Mouse (Mus musculus): ENCODE measurements around the gene E2f8. TPM values are rescaled to one million over a fixed set of nuclear protein-coding genes. Genes with fewer than 3 reads are reported as not detected.

E2f8 gene
- polyA plus RNA-seq, 1 experiment from 2014 or later: 18.6 TPM

GRCm38 (mm10) chr7:48834989-48835626 lies 46.3 kb downstream of the E2f8 start:
- Histone ChIP-seq H3K9ac (peak overlapping the region; percentile 15; the same call in 1 of the 2 replicates), H3K4me3 (no peak overlapping the region)

GRCm38 (mm10) chr7:48834371-48834970 lies 46.9 kb downstream of the E2f8 start:
- ATAC-seq (ENCODE audit: extremely low read depth, insufficient number of reproducible peaks, low FRiP score, low TSS enrichment): no peak
- no peak overlapping the region for H3K4me2 ChIP-seq
- H3K9ac ChIP-seq: peak overlapping the region; percentile 15; the same call in 1 of the 2 replicates
- H3K4me3 ChIP-seq: no peak overlapping the region
- peak overlapping the region; percentile 44 for H3K27ac ChIP-seq (replicated peaks)
- no peaks in the 10 kb centered on the region for H3K27me3 ChIP-seq (replicated peaks)
- peaks cover 96% of the 10 kb centered on the region for H3K4me1 ChIP-seq
- no peaks in the 10 kb centered on the region for H3K9me3 ChIP-seq
- peaks cover 84% of the 10 kb centered on the region for H3K36me3 ChIP-seq
- 66% methylated on average over 4 of the region's 4 CpGs for WGBS

More at GRCm38 (mm10) chr7:48834989-48835626, 46.3 kb downstream of the E2f8 start:
- 84% methylated on average over 12 of the region's 12 CpGs for WGBS
- Histone ChIP-seq H3K36me3 (peaks cover 90% of the 10 kb centered on the region), H3K9me3 (no peaks in the 10 kb centered on the region), H3K4me1 (peaks cover 96% of the 10 kb centered on the region), H3K27me3 (replicated peaks) (no peaks in the 10 kb centered on the region), H3K27ac (replicated peaks) (peak overlapping the region; percentile 44), H3K4me2 (no peak overlapping the region)
- ATAC-seq (ENCODE audit: extremely low read depth, insufficient number of reproducible peaks, low FRiP score, low TSS enrichment): no peak

- H3K4me3 ChIP-seq: no peak overlapping the region
- ATAC-seq (ENCODE audit: extremely low read depth, insufficient number of reproducible peaks, low FRiP score, low TSS enrichment): no peak
- no peaks in the 10 kb centered on the region for H3K9me3 ChIP-seq
- H3K27me3 ChIP-seq (replicated peaks): no peaks in the 10 kb centered on the region
- H3K4me1 ChIP-seq: peaks cover 97% of the 10 kb centered on the region
- peaks cover 72% of the 10 kb centered on the region for H3K36me3 ChIP-seq
- peak overlapping the region; percentile 92 for H3K27ac ChIP-seq (replicated peaks)
- H3K4me2 ChIP-seq: no peak overlapping the region
- H3K9ac ChIP-seq: peak overlapping the region; percentile 61
- 60% methylated on average over 1 of the region's 1 CpGs for WGBS
Measured at GRCm38 (mm10) chr7:48832735-48833134, 48.7 kb downstream of the E2f8 start.

- no peaks in the 10 kb centered on the region for H3K9me3 ChIP-seq
- 7% methylated on average over 2 of the region's 2 CpGs for WGBS
- H3K4me1 ChIP-seq: peaks cover 92% of the 10 kb centered on the region
- no peak overlapping the region for H3K4me3 ChIP-seq
- H3K36me3 ChIP-seq: peaks cover 70% of the 10 kb centered on the region
- peak overlapping the region; percentile 18 for H3K4me2 ChIP-seq
- ATAC-seq (ENCODE audit: extremely low read depth, insufficient number of reproducible peaks, low FRiP score, low TSS enrichment): no peak
- H3K9ac ChIP-seq: no peak overlapping the region
- H3K27me3 ChIP-seq (replicated peaks): no peaks in the 10 kb centered on the region
- H3K27ac ChIP-seq (replicated peaks): peak overlapping the region; percentile 92
Measured at GRCm38 (mm10) chr7:48830395-48830794, 51.0 kb downstream of the E2f8 start.

- peaks cover 68% of the 10 kb centered on the region for H3K36me3 ChIP-seq
- H3K27ac ChIP-seq (replicated peaks): peak overlapping the region; percentile 92
- no peak for ATAC-seq (ENCODE audit: extremely low read depth, insufficient number of reproducible peaks, low FRiP score, low TSS enrichment)
- peak overlapping the region; percentile 8; the same call in 1 of the 2 replicates for H3K4me2 ChIP-seq
- peaks cover 92% of the 10 kb centered on the region for H3K4me1 ChIP-seq
- 41% methylated on average over 5 of the region's 5 CpGs for WGBS
- no peaks in the 10 kb centered on the region for H3K9me3 ChIP-seq
- peak overlapping the region; percentile 56; the same call in 1 of the 2 replicates for H3K9ac ChIP-seq
- H3K27me3 ChIP-seq (replicated peaks): no peaks in the 10 kb centered on the region
- no peak overlapping the region for H3K4me3 ChIP-seq
Measured at GRCm38 (mm10) chr7:48829177-48829910, 52.1 kb downstream of the E2f8 start.

GRCm38 (mm10) chr7:48825170-48825569 lies 56.2 kb downstream of the E2f8 start:
- peaks cover 74% of the 10 kb centered on the region for H3K36me3 ChIP-seq
- 31% methylated on average over 6 of the region's 6 CpGs for WGBS
- no peaks in the 10 kb centered on the region for H3K27me3 ChIP-seq (replicated peaks)
- peak overlapping the region; percentile 74 for H3K27ac ChIP-seq (replicated peaks)
- peak overlapping the region; percentile 8; the same call in 1 of the 2 replicates for H3K9ac ChIP-seq
- no peaks in the 10 kb centered on the region for H3K9me3 ChIP-seq
- H3K4me3 ChIP-seq: no peak overlapping the region
- peak; percentile 65; the same call in 1 of the 2 replicates for ATAC-seq (ENCODE audit: extremely low read depth, insufficient number of reproducible peaks, low FRiP score, low TSS enrichment)
- H3K4me2 ChIP-seq: no peak overlapping the region
- peaks cover 54% of the 10 kb centered on the region for H3K4me1 ChIP-seq

GRCm38 (mm10) chr7:48824671-48825070 lies 56.7 kb downstream of the E2f8 start:
- Histone ChIP-seq H3K36me3 (peaks cover 79% of the 10 kb centered on the region), H3K4me1 (peaks cover 54% of the 10 kb centered on the region), H3K4me2 (no peak overlapping the region), H3K27me3 (replicated peaks) (no peaks in the 10 kb centered on the region), H3K9me3 (no peaks in the 10 kb centered on the region), H3K27ac (replicated peaks) (peak overlapping the region; percentile 74), H3K4me3 (no peak overlapping the region), H3K9ac (no peak overlapping the region)
- peak; percentile 12; the same call in 1 of the 2 replicates for ATAC-seq (ENCODE audit: extremely low read depth, insufficient number of reproducible peaks, low FRiP score, low TSS enrichment)
- WGBS: 43% methylated on average over 1 of the region's 1 CpGs

GRCm38 (mm10) chr7:48823621-48824020 lies 57.8 kb downstream of the E2f8 start:
- H3K27me3 ChIP-seq (replicated peaks): no peaks in the 10 kb centered on the region
- H3K36me3 ChIP-seq: peaks cover 90% of the 10 kb centered on the region
- peak overlapping the region; percentile 74; the same call in 1 of the 2 replicates for H3K27ac ChIP-seq (replicated peaks)
- no peak overlapping the region for H3K4me2 ChIP-seq
- H3K9ac ChIP-seq: no peak overlapping the region
- peaks cover 44% of the 10 kb centered on the region for H3K4me1 ChIP-seq
- H3K9me3 ChIP-seq: no peaks in the 10 kb centered on the region
- no peak for ATAC-seq (ENCODE audit: extremely low read depth, insufficient number of reproducible peaks, low FRiP score, low TSS enrichment)
- H3K4me3 ChIP-seq: no peak overlapping the region
- 82% methylated on average over 3 of the region's 3 CpGs for WGBS

GRCm38 (mm10) chr7:48821654-48822053 lies 59.7 kb downstream of the E2f8 start:
- Histone ChIP-seq H3K4me2 (no peak overlapping the region), H3K9me3 (no peaks in the 10 kb centered on the region), H3K27me3 (replicated peaks) (no peaks in the 10 kb centered on the region), H3K27ac (replicated peaks) (no peak overlapping the region), H3K36me3 (peaks cover 94% of the 10 kb centered on the region), H3K4me1 (peaks cover 32% of the 10 kb centered on the region), H3K4me3 (no peak overlapping the region), H3K9ac (no peak overlapping the region)
- WGBS: 89% methylated on average over 5 of the region's 5 CpGs
- ATAC-seq (ENCODE audit: extremely low read depth, insufficient number of reproducible peaks, low FRiP score, low TSS enrichment): no peak
